Mouse (Mus musculus) liver, adult 2 months (tissue): Measurements from ENCODE around the gene Hist1h1c.
"Not testable (repeated sequence)": the region's sequence is repeated elsewhere in the genome, so short reads cannot be mapped to it uniquely, and the experiment has no call there.

Source experiments
- CTCF ChIP-seq: fragments of 200-500 bp; IDR thresholded peaks from 2 replicates; pipeline ENCODE4 v1.5.1; 2011; ENCODE audit warnings: low read depth, low read length, control low read depth
- POLR2A ChIP-seq: fragments of 200-500 bp; IDR thresholded peaks from 2 replicates; pipeline ENCODE4 v1.6.1; 2011; ENCODE audit warnings: low read length, control low read depth; ENCODE audit not compliant: insufficient read depth; ENCODE audit errors: extremely low read depth

DNA sequence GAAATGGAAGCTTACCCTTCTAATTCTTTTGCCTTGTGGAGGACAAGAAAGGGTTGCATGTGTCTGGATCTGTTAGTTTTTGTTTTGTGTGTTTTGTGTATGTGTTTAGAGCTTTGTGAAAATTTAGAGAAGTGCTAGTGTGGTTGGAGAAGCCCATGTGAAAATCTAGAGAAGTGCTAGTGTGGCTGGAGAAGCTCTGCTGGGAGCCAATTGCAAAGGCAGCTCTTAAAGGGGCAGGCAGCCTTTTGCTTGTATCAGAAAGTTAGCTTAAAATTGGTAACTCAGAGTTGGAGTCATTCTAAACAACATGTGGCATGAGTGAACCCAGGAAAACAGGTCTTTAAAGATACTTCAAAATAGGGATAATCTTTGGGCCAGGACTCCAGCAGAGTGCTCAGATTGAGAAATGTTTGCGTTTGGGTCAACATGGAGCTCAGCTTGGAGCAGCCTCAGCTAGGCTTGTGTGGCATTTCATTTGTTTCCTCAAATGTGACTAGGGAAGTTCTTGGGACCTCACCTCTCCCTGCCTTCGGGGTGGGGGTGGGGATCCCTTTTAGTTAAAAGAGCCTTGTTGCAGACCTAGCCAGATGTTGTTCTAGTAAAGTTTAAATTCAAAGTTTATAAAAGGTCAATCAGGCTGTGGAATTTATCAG, 20.9 kb upstream of the Hist1h1c start:
- not testable (repeated sequence) for TF ChIP-seq CTCF, POLR2A
